Mouse (Mus musculus): ENCODE measurements around the gene Trpv1. TPM values are rescaled to one million over a fixed set of nuclear protein-coding genes. Genes with fewer than 3 reads are reported as not detected.
A peak's percentile ranks its signal among the peaks of the same experiment; 100 is the strongest.

The Trpv1 gene
- polyA plus RNA-seq, 1 experiment: 0.75 TPM

DNA sequence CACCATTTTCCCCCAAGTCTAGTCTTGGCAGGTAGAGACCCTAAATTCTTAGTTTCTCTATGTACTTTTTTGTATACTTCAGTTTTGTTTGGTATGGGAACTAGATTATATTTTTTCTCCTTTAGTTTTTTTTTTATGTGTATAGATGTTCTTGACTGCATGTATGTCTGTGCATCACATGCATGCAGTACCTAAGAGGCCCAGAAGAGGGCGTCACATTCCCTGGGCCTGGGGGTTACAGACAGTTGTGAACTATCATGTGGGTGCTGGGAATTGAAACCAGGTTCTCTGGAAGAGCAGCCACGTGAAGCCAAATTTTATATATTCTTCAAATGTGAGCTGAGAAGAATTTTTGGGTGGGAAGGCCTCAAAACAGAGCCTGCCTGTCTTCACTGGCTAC lies 14.4 kb upstream of the Trpv1 start:
- Histone ChIP-seq H3K27ac (replicated peaks; ENCODE audit: low read depth, low read length) (no peak overlapping the region), H3K4me3 (ENCODE audit: insufficient read depth, low read depth, low read length) (no peak overlapping the region), H3K4me1 (ENCODE audit: control insufficient read depth, insufficient read depth, insufficient read length, low read length) (no peaks in the 10 kb centered on the region; the same call in 1 of the 2 replicates)

DNA sequence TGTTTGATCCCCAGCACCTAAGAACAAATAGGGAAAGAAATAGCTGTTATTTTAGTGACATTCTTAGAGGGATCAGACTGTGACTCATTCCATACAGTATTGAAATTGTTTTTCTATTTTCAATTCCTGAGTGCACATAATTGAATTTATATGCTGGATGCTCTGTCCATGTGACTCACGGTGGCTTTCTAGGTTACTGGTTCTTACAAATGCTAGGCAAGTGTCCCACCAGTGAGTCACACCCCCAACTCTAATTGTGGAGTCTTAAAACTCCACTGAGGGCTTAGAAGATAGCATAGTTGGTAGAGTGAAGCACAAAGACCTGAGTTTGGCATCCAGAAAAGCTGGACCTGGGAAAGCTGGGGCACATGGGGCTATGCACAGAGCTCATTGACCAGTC lies 13.4 kb upstream of the Trpv1 start:
- Histone ChIP-seq H3K4me1 (ENCODE audit: control insufficient read depth, insufficient read depth, insufficient read length, low read length) (no peaks in the 10 kb centered on the region; the same call in 1 of the 2 replicates), H3K4me3 (ENCODE audit: insufficient read depth, low read depth, low read length) (no peak overlapping the region), H3K27ac (replicated peaks; ENCODE audit: low read depth, low read length) (no peak overlapping the region)

DNA sequence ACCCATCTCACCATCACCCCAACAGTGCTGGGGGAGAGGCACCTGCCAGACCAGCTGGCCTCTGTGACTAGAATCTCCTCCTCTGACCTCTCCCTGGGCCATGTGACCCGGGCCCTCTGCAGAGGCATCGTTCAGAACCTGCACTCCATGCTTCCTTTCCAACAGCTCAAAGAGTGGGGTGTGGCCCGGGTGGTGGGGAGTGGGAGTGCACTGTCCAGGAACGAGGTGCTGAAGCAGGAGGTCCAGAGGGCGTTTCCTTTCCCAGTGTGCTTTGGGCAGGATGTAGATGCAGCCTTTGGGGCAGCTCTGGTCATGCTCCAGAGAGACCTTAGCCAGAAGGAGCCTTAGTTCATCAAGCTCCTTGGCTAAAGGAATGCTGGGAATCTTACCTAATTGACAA lies 11.2 kb upstream of the Trpv1 start:
- Histone ChIP-seq H3K27ac (replicated peaks; ENCODE audit: low read depth, low read length) (no peak overlapping the region), H3K4me1 (ENCODE audit: control insufficient read depth, insufficient read depth, insufficient read length, low read length) (no peaks in the 10 kb centered on the region), H3K4me3 (ENCODE audit: insufficient read depth, low read depth, low read length) (no peak overlapping the region)

DNA sequence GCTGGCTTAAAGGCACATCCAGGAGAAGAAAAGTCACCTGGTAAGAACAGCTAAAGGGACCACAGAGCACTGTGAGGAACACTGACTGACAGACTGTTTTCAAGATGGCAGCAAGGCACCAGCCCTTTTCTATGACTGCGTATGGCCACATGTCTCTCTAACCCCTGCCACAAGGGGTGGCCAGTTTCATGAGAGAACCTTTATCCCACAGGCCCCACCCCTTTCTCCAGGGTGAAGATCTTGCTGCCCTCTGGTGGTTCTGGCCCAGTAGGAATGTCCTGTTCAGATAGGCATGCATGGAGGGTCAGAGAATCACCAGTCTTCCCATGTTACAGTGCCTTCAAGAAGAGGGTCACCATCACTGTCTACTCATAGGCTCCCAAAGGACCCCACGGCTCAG lies 10.1 kb upstream of the Trpv1 start:
- Histone ChIP-seq H3K4me3 (ENCODE audit: insufficient read depth, low read depth, low read length) (no peak overlapping the region), H3K27ac (replicated peaks; ENCODE audit: low read depth, low read length) (no peak overlapping the region), H3K4me1 (ENCODE audit: control insufficient read depth, insufficient read depth, insufficient read length, low read length) (no peaks in the 10 kb centered on the region; the same call in 1 of the 2 replicates)

DNA sequence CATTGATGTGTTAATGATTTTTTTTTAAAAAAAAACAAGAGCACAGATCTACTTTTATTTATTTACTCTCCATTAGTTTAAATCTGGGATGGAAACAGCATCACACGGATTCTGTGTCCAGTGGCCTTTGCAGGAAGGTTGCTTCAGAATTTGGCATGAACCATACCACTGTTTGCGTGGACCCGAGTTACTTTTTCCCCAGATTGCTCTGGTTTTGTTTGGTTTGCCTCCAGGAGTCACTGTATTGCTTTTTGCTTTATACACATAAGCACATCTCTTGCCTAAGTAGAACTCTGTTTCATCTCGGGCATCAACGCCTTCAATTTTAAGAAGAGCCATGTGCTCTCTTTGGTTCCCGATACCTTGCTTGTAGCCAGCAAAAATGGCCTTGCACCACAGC lies 8.2 kb upstream of the Trpv1 start:
- Histone ChIP-seq H3K4me1 (ENCODE audit: control insufficient read depth, insufficient read depth, insufficient read length, low read length) (no peaks in the 10 kb centered on the region; the same call in 1 of the 2 replicates), H3K4me3 (ENCODE audit: insufficient read depth, low read depth, low read length) (no peak overlapping the region), H3K27ac (replicated peaks; ENCODE audit: low read depth, low read length) (no peak overlapping the region)

DNA sequence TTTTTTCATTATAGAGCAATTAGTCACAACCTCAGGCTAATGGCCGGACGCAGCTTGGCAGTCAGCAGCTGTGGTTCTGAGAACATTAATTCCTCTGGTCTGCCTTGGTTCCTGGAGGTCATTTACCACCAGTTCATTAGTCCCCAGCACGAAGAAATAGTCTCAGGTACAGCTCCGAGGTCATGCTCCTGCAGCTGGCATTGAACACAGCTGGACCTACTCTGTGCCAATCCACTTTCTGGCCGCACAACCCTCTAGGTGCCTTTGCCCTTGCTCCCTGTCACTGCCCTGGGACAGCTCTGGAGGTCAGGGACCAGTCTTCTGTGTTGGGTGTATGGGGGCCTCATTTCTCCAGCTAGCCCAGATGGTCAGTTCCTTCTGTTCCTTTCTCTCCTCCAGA lies 5.2 kb upstream of the Trpv1 start:
- no peak overlapping the region for H3K4me3 ChIP-seq (ENCODE audit: insufficient read depth, low read depth, low read length)
- H3K27ac ChIP-seq (replicated peaks; ENCODE audit: low read depth, low read length): no peak overlapping the region
- no peaks in the 10 kb centered on the region; the same call in 1 of the 2 replicates for H3K4me1 ChIP-seq (ENCODE audit: control insufficient read depth, insufficient read depth, insufficient read length, low read length)

DNA sequence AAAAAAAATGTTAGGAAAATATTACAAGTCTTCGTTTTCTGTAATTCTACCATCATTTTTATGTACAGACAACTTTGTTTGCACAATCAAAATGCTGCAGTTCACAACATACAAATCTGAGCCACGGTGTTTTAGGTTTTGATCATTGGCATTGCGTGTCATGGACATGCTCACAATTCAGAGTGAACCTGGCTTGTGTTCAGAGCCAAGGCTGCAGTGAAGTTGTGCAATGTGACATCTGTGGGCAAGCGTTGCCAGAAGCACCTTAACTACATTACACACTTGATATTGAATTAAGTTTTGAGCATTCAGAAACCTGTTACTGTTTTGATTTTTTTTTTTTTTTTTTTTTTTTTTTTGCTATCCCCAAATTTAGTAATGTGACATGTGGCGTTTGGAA lies 4.0 kb upstream of the Trpv1 start:
- no peak overlapping the region for H3K27ac ChIP-seq (replicated peaks; ENCODE audit: low read depth, low read length)
- H3K4me3 ChIP-seq (ENCODE audit: insufficient read depth, low read depth, low read length): no peak overlapping the region
- H3K4me1 ChIP-seq (ENCODE audit: control insufficient read depth, insufficient read depth, insufficient read length, low read length): peaks cover 2% of the 10 kb centered on the region

DNA sequence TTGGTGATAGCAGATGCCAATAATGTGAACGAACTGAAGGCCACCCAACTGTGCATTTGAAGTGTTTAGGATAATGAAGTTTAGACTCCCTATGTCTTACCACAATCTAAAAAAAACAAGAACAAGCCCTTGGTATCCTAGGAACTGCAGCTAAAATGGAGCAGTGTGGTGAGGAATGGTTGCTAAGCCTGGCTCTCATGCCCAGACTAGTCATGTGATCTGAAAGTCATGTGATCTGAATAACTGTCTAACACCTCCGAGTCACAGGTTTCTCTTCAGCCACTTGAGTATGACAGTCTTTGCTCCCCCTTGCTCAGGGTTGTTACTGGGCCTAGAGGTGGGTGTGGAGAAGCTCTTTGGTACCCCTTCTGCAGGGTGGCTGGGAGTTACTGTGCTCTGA lies 1.6 kb upstream of the Trpv1 start:
- Histone ChIP-seq H3K27ac (replicated peaks; ENCODE audit: low read depth, low read length) (no peak overlapping the region), H3K4me3 (ENCODE audit: insufficient read depth, low read depth, low read length) (no peak overlapping the region), H3K4me1 (ENCODE audit: control insufficient read depth, insufficient read depth, insufficient read length, low read length) (peaks cover 21% of the 10 kb centered on the region)

DNA sequence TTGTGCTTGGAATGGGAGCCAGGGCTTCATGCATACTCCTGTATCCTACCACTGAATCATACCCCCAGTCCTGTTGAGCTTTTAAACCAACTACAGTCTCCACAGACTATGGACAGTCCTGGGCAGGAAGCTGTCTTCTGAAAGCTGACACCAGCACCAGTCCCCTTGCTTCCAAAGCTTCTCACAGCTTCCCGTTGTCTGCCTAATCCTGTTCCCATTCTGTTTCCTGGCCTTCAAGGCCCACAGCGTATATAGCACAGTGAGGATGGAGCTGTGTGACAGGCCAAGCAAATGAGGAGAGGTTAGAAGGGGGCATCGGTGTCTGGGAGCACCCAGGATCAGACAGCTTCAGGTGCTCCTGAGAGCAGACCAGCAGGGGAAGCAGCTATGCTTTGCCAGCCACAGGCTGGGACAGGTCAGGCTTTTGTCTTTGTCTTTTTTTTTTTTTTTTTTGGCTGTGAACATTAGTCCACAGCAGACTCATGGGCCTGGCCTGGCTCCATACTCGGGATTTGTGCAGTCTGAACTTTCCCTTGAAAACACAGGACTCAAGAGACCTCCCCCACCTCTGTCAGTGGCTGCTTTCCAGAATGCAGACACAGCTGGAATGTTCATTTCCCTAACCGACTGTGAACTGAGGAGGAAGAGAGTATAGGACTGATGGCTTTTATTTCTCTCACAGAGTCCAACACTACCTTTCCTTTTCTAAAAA lies 2.1 kb downstream of the Trpv1 start:
- Histone ChIP-seq H3K27ac (replicated peaks; ENCODE audit: low read depth, low read length) (peak overlapping the region; percentile 80), H3K4me1 (ENCODE audit: control insufficient read depth, insufficient read depth, insufficient read length, low read length) (peaks cover 24% of the 10 kb centered on the region), H3K4me3 (ENCODE audit: insufficient read depth, low read depth, low read length) (no peak overlapping the region)

DNA sequence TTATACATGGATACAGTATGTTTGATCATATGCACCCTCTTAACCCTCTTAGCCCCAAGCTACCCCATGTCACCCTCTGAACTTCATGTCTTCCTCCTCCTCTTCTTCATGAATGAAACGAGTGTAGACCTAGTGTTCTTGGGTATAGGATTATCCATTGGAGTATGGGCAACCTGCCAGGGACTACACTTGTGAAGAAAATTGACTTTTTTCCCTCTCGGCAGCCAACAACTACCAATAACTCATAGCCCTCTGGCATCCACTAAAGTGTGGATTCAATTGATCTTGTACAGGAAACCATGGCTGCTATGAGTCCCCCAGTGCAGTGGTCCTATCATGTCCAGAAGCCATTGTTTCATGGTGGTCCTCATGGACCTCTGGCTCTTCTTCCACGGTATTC lies 2.6 kb downstream of the Trpv1 start:
- Histone ChIP-seq H3K27ac (replicated peaks; ENCODE audit: low read depth, low read length) (peak overlapping the region; percentile 47), H3K4me1 (ENCODE audit: control insufficient read depth, insufficient read depth, insufficient read length, low read length) (peaks cover 24% of the 10 kb centered on the region), H3K4me3 (ENCODE audit: insufficient read depth, low read depth, low read length) (no peak overlapping the region)

DNA sequence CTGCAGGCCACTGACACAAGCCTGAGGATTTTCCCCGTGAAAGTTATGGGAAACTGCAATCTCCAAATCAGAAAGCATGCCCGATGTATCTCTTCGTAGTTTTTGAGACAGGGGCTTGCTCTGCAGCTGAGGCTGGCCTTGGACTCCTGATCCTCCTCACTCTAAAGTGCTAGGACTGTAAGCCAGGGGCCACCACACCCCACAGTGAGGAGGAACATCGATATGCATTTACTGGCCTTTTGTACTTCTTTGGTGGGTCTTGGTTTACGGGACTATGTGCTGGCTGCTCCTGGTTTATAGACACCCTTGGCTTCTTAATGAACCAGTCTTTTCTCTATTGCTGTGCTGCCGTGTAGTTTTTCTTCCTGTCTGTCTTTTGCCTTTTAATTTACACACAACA lies 8.1 kb downstream of the Trpv1 start:
- Histone ChIP-seq H3K4me3 (ENCODE audit: insufficient read depth, low read depth, low read length) (no peak overlapping the region), H3K4me1 (ENCODE audit: control insufficient read depth, insufficient read depth, insufficient read length, low read length) (peaks cover 5% of the 10 kb centered on the region), H3K27ac (replicated peaks; ENCODE audit: low read depth, low read length) (no peak overlapping the region)

DNA sequence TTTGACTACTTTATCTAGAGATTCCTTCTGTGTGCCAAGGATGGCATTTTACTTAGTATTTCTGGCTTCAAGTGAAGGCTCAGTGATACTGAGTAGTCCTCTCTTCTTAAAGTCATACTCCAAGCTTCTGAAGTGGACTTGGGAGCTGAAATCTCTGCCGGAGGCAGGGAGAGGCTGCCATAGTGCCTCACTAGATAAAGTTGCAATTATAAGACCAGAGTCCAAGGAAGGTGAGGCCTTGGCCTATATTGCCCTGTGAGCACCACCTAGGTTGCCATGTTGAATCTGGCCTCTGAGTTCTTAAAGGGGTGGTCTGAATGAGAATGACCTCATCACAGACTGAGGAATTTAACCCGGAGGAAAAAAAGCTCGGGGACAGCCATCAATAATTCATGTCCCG lies 8.7 kb downstream of the Trpv1 start:
- Histone ChIP-seq H3K27ac (replicated peaks; ENCODE audit: low read depth, low read length) (no peak overlapping the region), H3K4me3 (ENCODE audit: insufficient read depth, low read depth, low read length) (no peak overlapping the region)

DNA sequence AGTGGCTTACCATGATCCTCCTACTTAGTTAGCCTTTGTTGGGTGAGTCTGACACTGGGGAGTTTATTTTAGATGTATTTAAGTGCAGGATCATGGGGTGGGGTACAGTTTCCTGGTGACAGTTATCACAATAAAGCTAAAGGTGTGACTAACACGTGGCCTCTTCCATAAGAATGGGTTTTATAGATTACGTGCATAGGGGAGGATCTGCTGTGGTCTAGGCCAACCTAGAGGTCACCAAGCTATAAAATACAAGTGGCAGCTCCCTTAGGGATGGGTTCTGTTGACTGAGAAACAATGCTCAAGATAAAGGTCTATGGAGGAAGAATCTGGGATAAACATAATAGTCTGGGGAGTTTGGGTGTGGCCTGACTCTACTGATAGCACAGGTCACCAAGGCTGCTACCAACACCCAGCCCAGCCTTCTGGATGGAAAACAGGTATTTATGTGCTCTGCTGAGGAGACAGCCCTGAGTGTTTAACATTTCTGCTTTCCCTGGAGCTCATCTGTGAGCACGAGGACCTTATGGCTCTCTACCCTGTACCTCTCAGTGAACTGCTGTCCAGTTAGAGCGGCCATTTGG lies 23.4 kb downstream of the Trpv1 start:
- Histone ChIP-seq H3K4me1 (ENCODE audit: control insufficient read depth, insufficient read depth, insufficient read length, low read length) (no peaks in the 10 kb centered on the region), H3K27ac (replicated peaks; ENCODE audit: low read depth, low read length) (no peak overlapping the region), H3K4me3 (ENCODE audit: insufficient read depth, low read depth, low read length) (no peak overlapping the region)

More for the DNA sequence above, 8.7 kb downstream of the Trpv1 start:
- 0 out of 2 replicates have a peak, but pooled peaks cover under 1% of the 10 kb centered on the region for H3K4me1 ChIP-seq (ENCODE audit: control insufficient read depth, insufficient read depth, insufficient read length, low read length)

DNA sequence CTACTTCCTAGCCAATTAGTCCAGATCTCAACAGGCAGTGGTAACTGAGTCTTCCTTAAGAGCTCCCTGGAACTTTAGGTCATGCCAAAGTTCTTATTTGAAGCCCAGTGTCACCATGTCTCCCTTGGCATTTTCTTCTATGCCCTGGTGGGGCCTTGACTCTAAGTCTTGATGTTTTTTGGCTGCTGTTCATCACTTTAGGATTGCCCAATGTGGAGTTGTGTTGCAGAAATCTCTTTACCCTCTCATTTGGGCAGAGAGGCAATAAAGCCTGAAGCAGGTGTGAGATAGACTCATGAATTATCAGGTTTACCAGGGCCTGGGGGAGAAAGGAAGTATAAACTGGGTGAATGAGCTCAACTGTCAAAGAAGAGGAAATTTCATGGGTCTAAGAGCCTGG lies 24.6 kb downstream of the Trpv1 start:
- Histone ChIP-seq H3K4me3 (ENCODE audit: insufficient read depth, low read depth, low read length) (no peak overlapping the region), H3K27ac (replicated peaks; ENCODE audit: low read depth, low read length) (no peak overlapping the region), H3K4me1 (ENCODE audit: control insufficient read depth, insufficient read depth, insufficient read length, low read length) (no peaks in the 10 kb centered on the region)

DNA sequence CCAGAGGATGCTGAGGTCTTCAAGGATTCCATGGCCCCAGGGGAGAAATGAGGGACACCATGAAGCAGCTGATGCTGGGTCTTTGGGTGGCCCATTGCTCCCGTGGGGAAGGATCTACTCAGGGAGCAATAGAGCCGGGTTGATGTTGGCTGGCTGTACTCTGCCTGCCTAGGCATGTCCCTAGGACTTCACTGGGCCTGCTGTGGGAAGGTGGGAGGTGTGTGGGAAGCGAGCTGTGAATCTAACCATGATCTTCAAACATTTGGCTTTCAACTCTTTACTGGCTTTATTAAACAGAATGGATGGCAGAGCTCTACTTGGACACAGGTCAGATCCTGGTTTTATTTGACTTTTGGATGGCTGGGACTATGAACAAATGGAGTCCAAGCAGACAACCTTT lies 26.4 kb downstream of the Trpv1 start:
- H3K4me1 ChIP-seq (ENCODE audit: control insufficient read depth, insufficient read depth, insufficient read length, low read length): no peaks in the 10 kb centered on the region
- H3K27ac ChIP-seq (replicated peaks; ENCODE audit: low read depth, low read length): no peak overlapping the region
- H3K4me3 ChIP-seq (ENCODE audit: insufficient read depth, low read depth, low read length): no peak overlapping the region

DNA sequence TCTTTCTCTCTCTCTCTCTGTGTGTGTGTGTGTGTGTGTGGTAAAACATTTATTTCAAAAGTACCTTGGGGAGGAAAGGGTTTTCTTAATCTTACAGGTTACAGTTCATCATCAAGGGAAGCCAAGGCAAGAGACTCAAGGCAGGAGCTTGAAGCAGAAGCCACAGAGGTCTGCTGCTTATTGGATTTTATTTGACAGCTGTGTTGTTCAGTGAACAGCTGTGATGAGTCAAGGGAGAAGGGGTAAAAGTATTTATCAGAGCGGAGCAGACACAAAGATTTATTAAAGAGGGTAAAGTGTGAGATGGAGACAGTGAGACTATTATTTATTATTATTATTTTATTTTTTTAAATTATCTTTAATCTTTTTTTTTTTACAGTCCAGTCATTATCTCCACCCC lies 27.3 kb downstream of the Trpv1 start:
- Histone ChIP-seq H3K27ac (replicated peaks; ENCODE audit: low read depth, low read length) (no peak overlapping the region), H3K4me1 (ENCODE audit: control insufficient read depth, insufficient read depth, insufficient read length, low read length) (peaks cover 2% of the 10 kb centered on the region; the same call in 1 of the 2 replicates), H3K4me3 (ENCODE audit: insufficient read depth, low read depth, low read length) (no peak overlapping the region)

Data from brown adipose tissue, adult 24 weeks (tissue).